Mouse (Mus musculus): ENCODE measurements around the gene Rgs3. TPM values are rescaled to one million over a fixed set of nuclear protein-coding genes. Genes with fewer than 3 reads are reported as not detected.

Gene Rgs3
- total RNA-seq (2012; rRNA removed) (not detected in 2 replicates), polyA plus RNA-seq (2012; ENCODE audit: insufficient read depth in 1 of 2, insufficient read length in 2 of 2, low read depth in 1 of 2, low replicate concordance in 2 of 2, missing spikeins in 1 of 2) (not detected)

DNA sequence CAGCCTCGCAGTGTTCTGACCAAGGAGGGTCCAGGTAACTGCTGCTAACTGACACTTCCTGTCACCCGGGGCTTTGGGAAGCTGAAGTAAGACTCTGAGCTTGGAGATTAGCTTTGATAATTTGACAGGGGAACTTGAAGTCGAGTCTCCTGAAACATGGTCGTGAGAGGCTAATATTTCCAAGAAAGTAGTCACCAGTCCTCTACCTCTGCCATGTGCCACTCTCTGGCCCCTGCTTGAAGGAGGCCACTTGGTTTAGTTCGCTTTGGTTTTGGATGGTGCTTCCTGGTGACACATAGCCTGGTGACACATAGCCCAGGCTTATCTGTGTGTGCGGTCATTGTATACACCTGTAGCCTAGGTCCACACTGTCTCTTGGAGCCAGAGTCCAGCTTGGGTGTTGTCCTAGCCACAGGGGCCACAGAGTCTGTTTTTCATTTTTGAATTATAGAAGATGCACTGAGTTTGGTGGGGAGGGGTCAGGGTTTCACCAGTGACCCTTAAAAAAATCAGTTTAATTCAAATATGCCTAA, at the start of gene Rgs3:
Gene Rgs3, plus strand, starts transcription at position 51 of the 533 bp plus-strand sequence.
- H3K4me3 ChIP-seq (ENCODE audit: control insufficient read depth in 1 of 2, insufficient read depth in 1 of 2, low read depth in 2 of 2, low read length in 2 of 2): no peak within 1 kb of the TSS
- TF ChIP-seq BHLHE40 (IDR thresholded peaks at IDR 0.05; ENCODE audit: borderline replicate concordance, low read depth, low read length): no peak
- no peak for TF ChIP-seq CHD1 (IDR thresholded peaks at IDR 0.05; ENCODE audit: low read depth, low read length)
- TF ChIP-seq SMC3 (IDR thresholded peaks at IDR 0.05; ENCODE audit: low read depth, low read length): no peak
- no peak for TF ChIP-seq NELFE (IDR thresholded peaks at IDR 0.05; ENCODE audit: low read depth, low read length)
- no peak for TF ChIP-seq ETS1 (IDR thresholded peaks at IDR 0.05; ENCODE audit: low read depth, low read length)
- no peak for TF ChIP-seq UBTF (IDR thresholded peaks at IDR 0.05; ENCODE audit: borderline replicate concordance, insufficient read depth, low read depth, low read length)
- TF ChIP-seq MAX (IDR thresholded peaks at IDR 0.05; ENCODE audit: low read length): no peak
- no peak for TF ChIP-seq POLR2AphosphoS2 (IDR thresholded peaks at IDR 0.05; ENCODE audit: low read length)
- TF ChIP-seq ZKSCAN1 (IDR thresholded peaks at IDR 0.05; ENCODE audit: low read depth, low read length): no peak
- TF ChIP-seq JUND (IDR thresholded peaks at IDR 0.05; ENCODE audit: low read depth, low read length): no peak
- no peak for TF ChIP-seq GABPA (IDR thresholded peaks at IDR 0.05; ENCODE audit: low read depth, low read length)
- TF ChIP-seq ZC3H11A (IDR thresholded peaks at IDR 0.05; ENCODE audit: low read depth, low read length): no peak
- TF ChIP-seq CTCF (IDR thresholded peaks at IDR 0.05 in 2 of 3, conservative IDR thresholded peaks at IDR 0.05 in 1 of 3; ENCODE audit: control insufficient read depth in 1 of 3, insufficient read depth in 1 of 3, low read depth in 2 of 3, low read length in 3 of 3, poor library complexity in 1 of 3, severe bottlenecking in 1 of 3): no peak
- no peak for TF ChIP-seq E2F4 (IDR thresholded peaks at IDR 0.05; ENCODE audit: borderline replicate concordance, low read depth, low read length)
- no peak for TF ChIP-seq KAT2A (conservative IDR thresholded peaks at IDR 0.05; ENCODE audit: low read depth, low read length)
- no peak for TF ChIP-seq ELF1 (IDR thresholded peaks at IDR 0.05; ENCODE audit: low read depth, low read length)
- TF ChIP-seq CHD2 (IDR thresholded peaks at IDR 0.05; ENCODE audit: low read length): no peak
- no peak within 1 kb of the TSS for H3K27ac ChIP-seq (ENCODE audit: control insufficient read depth, low read depth, low read length)
- peaks cover 0 to 5% of the 10 kb centered on the region in 2 experiments; a peak in 1 of 4 replicates for H3K36me3 ChIP-seq (ENCODE audit: control insufficient read depth in 1 of 2, insufficient read depth in 2 of 2, low read length in 2 of 2)
- no peaks in the 10 kb centered on the region for H3K27me3 ChIP-seq (ENCODE audit: control insufficient read depth in 1 of 2, insufficient read depth in 2 of 2, low read length in 2 of 2)
- H3K9ac ChIP-seq (ENCODE audit: control insufficient read depth, low read depth, low read length, poor library complexity, severe bottlenecking): no peak within 1 kb of the TSS
- H3K79me2 ChIP-seq (ENCODE audit: control insufficient read depth, insufficient read depth, low read length, poor library complexity): no peaks in the 10 kb centered on the region
- no peak for DNase-seq (ENCODE audit: low read depth, low spot score)
- peaks cover 0 to 3% of the 10 kb centered on the region in 2 experiments; a peak in 2 of 4 replicates for H3K4me1 ChIP-seq (ENCODE audit: control insufficient read depth in 1 of 2, insufficient read depth in 2 of 2, low read length in 2 of 2)
- H3K9me3 ChIP-seq (replicated peaks; ENCODE audit: insufficient read depth, low read length): no peaks in the 10 kb centered on the region

DNA sequence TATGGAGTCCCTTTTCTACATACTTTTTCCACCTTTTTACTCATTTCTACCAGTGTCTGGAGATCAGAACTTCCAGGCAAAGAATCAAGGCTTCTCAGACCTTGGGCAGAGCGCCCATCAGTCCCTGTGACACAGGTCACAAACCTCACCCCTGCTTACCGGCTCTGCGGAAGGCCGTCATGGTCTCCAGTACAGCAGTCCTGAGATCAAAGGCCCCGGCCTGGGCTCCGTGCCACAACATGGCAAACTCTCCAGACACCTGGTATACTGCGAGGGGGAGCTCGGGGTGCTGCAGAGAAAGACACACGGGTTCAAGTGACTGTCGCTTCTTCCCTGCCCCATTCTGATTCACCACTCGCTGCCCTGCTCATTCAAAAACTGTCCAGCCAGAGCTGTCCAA, 49.7 kb upstream of the Rgs3 start:
- Histone ChIP-seq H3K4me1 (ENCODE audit: control insufficient read depth in 1 of 2, insufficient read depth in 2 of 2, low read length in 2 of 2) (peaks cover under 1 to 1% of the 10 kb centered on the region in 2 experiments; a peak in 3 of 4 replicates), H3K79me2 (ENCODE audit: control insufficient read depth, insufficient read depth, low read length, poor library complexity) (no peaks in the 10 kb centered on the region), H3K27me3 (ENCODE audit: control insufficient read depth in 1 of 2, insufficient read depth in 2 of 2, low read length in 2 of 2) (no peaks in the 10 kb centered on the region), H3K27ac (ENCODE audit: control insufficient read depth, low read depth, low read length) (no peak overlapping the region), H3K36me3 (ENCODE audit: control insufficient read depth in 1 of 2, insufficient read depth in 2 of 2, low read length in 2 of 2) (peaks cover 0 to 11% of the 10 kb centered on the region in 2 experiments; a peak in 3 of 4 replicates), H3K9ac (ENCODE audit: control insufficient read depth, low read depth, low read length, poor library complexity, severe bottlenecking) (no peak overlapping the region), H3K4me3 (ENCODE audit: control insufficient read depth in 1 of 2, insufficient read depth in 1 of 2, low read depth in 2 of 2, low read length in 2 of 2) (no peak overlapping the region), H3K9me3 (replicated peaks; ENCODE audit: insufficient read depth, low read length) (no peaks in the 10 kb centered on the region)
- TF ChIP-seq POLR2AphosphoS5 (IDR thresholded peaks at IDR 0.05; ENCODE audit: borderline replicate concordance, low read depth, low read length) (no peak), CTCF (IDR thresholded peaks at IDR 0.05 in 2 of 3, conservative IDR thresholded peaks at IDR 0.05 in 1 of 3; ENCODE audit: control insufficient read depth in 1 of 3, insufficient read depth in 1 of 3, low read depth in 2 of 3, low read length in 3 of 3, poor library complexity in 1 of 3, severe bottlenecking in 1 of 3) (no peak)
- peak; percentile 5 for DNase-seq (ENCODE audit: low read depth, low spot score)
